Mouse (Mus musculus) gastrocnemius, adult 18-20 months (tissue): ENCODE data around the gene Eid2. TPM values are rescaled to one million over a fixed set of nuclear protein-coding genes. Genes with fewer than 3 reads are reported as not detected.

Experiments used
- DNase-seq: peaks from one replicate; pipeline ENCODE4 v3.0.0; 2021; ENCODE audit warnings: low spot score
- total RNA-seq, 2 experiments: library from RNA; stranded (reverse); gene quantifications; 2 replicates each; pipeline ENCODE4 v1.2.3; 2021

The Eid2 gene
- total RNA-seq, 2 experiments from 2014 or later: 3.9 to 4.6 TPM

GRCm38 (mm10) chr7:28290638-28291590, 23.2 kb downstream of the Eid2 start, which contains the start of gene Selenov:
Gene Selenov (minus strand): TSS chr7:28291186.
- DNase-seq: no peak

GRCm38 (mm10) chr7:28294481-28294880, 26.8 kb downstream of the Eid2 start:
- peak; percentile 30 for DNase-seq

DNA sequence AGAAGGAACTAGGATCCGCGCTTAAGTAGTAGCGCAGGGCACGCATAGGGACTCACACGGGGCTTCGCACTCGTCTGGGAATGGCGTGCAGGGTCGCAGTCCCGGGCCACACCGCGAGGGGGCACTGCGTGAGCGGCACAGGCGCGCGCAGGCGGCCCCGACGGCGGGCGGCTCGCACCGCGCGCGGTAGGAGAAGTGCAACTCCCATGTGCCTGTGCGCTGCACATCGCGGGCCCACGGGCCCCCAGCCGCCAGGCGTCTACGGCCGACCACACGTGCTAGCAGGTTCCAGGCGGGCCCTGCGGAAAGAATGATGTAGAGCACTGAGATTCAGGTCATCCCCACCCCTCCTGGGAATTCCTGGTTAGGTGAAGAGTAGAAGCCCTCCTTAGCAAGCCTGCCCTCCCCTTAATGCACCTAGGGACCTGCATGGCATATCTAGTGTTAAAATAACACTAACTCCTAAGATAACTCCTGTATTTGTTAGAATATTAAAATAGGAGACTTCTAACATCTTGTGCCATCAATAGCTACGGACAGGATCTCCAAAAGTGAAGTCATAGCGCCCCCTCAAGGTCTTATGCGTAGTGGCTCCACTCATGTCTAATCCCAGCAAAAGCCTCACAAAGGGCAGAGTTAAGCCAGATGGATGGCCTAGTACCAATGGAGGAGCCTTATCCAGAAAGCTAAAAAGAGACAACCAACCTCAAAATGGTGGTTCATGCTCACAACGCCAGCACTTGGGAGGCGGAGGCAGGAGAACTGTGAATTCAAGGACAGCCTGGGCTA, 31.4 kb downstream of the Eid2 start:
- peak; percentile 36 for DNase-seq

GRCm38 (mm10) chr7:28301616-28302433, 34.1 kb downstream of the Eid2 start, which contains the start of gene Dll3:
Gene Dll3 (minus strand): TSS chr7:28302238.
- DNase-seq: peak; percentile 21

DNA sequence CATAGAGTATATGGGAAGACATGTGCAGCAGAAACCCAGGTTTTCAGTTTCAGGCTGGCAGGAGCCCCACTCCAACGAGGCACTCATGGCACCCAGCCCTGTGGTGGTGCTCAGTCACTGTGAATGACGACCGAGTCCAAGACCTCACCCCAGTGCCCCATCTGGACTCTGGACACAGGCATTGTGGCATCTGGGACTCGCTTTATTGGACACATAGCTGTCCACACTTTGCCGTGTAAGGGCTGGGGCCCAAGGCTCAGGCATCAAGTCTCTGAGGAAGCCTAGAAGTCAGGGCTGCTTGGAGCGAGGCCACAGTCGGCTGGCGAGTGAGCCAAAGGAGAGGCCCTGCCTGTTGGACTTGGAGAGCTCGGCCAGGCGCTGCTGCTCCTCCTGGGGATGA, 38.0 kb downstream of the Eid2 start:
- no peak for DNase-seq

- DNase-seq: no peak
Observed at GRCm38 (mm10) chr7:28306216-28306615, 38.5 kb downstream of the Eid2 start.

GRCm38 (mm10) chr7:28309737-28310136, 42.1 kb downstream of the Eid2 start:
- DNase-seq: no peak

GRCm38 (mm10) chr7:28311151-28311925, 43.7 kb downstream of the Eid2 start:
- no peak for DNase-seq

DNA sequence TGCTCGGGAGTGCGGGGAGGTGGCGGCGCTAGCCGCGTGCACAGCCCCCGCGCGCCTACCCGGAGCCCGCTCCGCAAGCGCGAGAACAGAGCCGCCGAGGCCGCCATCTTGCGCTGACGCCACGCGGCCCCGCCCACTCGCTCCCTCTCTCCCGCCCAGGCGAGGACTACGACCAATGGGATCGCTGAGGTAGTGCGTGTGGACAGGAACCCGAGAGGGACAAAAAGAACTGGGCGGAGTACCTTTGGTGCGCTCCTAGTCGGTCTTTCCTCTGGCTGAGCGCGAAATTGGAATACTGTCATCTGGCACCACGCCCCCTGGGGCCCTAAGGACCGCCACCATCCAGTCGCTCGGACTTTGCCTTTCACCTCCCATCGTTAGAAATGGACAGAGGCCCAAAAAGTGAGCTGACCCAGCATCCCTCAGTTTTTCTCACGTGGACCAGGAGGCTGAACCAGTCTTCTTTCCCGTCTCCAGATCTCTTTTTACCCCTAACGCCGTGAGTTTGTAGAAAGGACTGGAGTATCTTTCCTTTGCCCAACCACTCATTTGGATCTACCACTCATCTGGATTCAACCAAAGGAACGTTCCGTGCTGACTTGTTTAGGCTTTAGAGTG, 44.4 kb downstream of the Eid2 start, which contains the start of gene Timm50:
TSS of gene Timm50 (minus strand) at position 147 of the 618 bp plus-strand sequence.
- peak; percentile 99 for DNase-seq

- DNase-seq: no peak
Observed at GRCm38 (mm10) chr7:28318036-28318435, 50.4 kb downstream of the Eid2 start.

- no peak for DNase-seq
Observed at GRCm38 (mm10) chr7:28318714-28319113, 51.0 kb downstream of the Eid2 start.

Other genes starting within 250 kb of the Eid2 start
- gene Psmc4, start 217.8 kb upstream of the Eid2 start, total RNA-seq: 10 to 100 TPM; 97.3 to 98.6 TPM
- gene Fcgbp, start 196.6 kb upstream of the Eid2 start, total RNA-seq: under 1 TPM in 1 of 2 experiments, not detected in 1; 0.73 TPM
- not detected for gene 9530053A07Rik, start 138.4 kb upstream of the Eid2 start, total RNA-seq
- gene Fbl, start 98.2 kb upstream of the Eid2 start, total RNA-seq: 10 to 100 TPM; 21.8 to 23.0 TPM
- 10 to 100 TPM; 48.1 to 84.1 TPM for gene Dyrk1b, start 88.4 kb upstream of the Eid2 start, total RNA-seq
- gene Eid2b, start 9.9 kb downstream of the Eid2 start, total RNA-seq: 1 to 10 TPM; 6.3 to 6.9 TPM
- not detected for gene Selenov, start 23.3 kb downstream of the Eid2 start, total RNA-seq
- not detected for gene Dll3, start 34.4 kb downstream of the Eid2 start, total RNA-seq
- 10 to 100 TPM; 40.4 to 48.4 TPM for gene Timm50, start 44.2 kb downstream of the Eid2 start, total RNA-seq
- 10 to 100 TPM; 66.9 to 67.5 TPM for gene Supt5, start 70.9 kb downstream of the Eid2 start, total RNA-seq
- gene Rps16, start 82.8 kb downstream of the Eid2 start, total RNA-seq: 100 to 1,000 TPM; 385 to 425 TPM
- gene Plekhg2, start 104.7 kb downstream of the Eid2 start, total RNA-seq: 1 to 10 TPM; 4.8 to 5.9 TPM
- 10 to 100 TPM; 10.1 to 37.0 TPM for gene Zfp36, start 112.4 kb downstream of the Eid2 start, total RNA-seq
- gene Med29, start 124.8 kb downstream of the Eid2 start, total RNA-seq: 10 to 100 TPM; 22.7 to 24.1 TPM
- gene Paf1, start 125.1 kb downstream of the Eid2 start, total RNA-seq: 10 to 100 TPM; 29.5 to 31.2 TPM
- 1 to 10 TPM in 1 of 2 experiments, under 1 TPM in 1; 0.82 to 1.8 TPM for gene Gmfg, start 169.6 kb downstream of the Eid2 start, total RNA-seq
- gene Lrfn1, start 184.1 kb downstream of the Eid2 start, total RNA-seq: under 1 TPM; 0.16 to 0.26 TPM
- gene Ifnl2, start 242.6 kb downstream of the Eid2 start, total RNA-seq: not detected